In the genomic region with DNA sequence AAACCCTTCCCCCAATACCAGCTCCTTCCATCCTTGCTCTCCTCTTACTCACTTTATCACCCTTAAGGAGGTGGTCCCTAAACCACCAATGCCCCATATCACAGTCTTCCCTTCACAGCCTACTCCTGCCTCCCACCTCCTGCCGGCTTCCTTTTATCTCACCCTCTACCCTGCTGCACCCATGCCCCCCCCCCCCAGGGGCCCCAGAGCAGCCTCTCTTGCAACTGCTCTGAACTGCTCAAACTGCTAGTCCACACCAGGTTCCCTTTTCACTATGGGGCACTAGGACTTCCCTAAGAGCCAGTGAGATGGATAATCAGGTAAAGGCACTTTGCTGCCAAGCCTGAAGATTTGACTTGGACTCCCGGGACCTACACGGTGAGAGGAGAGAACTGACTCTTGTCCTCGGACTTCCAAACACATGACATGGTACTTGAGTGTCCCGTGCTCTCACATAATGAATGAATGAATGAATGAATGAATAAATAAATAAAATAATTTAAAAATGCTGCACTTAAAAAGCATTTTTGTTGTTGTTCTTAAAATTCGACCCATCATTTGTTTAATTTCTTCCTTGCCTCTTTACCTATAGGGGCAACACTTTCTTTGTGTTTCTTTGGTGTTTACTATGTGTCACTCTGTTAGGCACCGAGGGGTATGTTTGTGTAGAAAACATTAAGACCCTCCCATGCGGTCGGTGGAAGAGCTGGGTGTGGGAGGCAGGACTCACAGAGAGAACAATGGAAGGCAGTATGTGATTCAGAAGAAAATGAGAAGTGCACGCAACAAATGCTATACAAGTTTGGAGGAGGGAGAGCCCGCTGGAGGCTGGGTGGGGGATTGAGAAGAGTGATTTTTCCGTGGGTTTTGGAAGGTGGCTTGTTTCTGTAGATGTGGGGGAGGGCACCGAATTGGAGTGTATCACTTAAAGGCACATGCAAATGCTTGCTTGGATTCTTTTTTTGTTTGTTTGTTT, we compare ENCODE assay signal across 22 mouse cellular contexts. TPM values are rescaled to one million over a fixed set of nuclear protein-coding genes. Genes with fewer than 3 reads are reported as not detected.
A peak's percentile ranks its signal among the peaks of the same experiment; 100 is the strongest.
DNase-seq lines count a peak whose midpoint lies in the region; ATAC-seq lines count a peak whose summit lies in the region.
"Had no signal": no experiment of that assay in that cellular context is flagged by ENCODE, and none has a peak within 500 bp of the region (broad histone marks: within the 10 kb centered on the region; RNA-seq: fewer than 3 reads in every experiment).

No protein-coding gene starts in this region.

- WGBS in liver, embryonic 15.5 days (ENCODE audit: insufficient replicate concordance): 25% methylated on average over 13 of the region's 13 CpGs

- H3K4me1 ChIP-seq in liver, embryonic 15.5 days (replicated peaks): peaks cover 50% of the 10 kb centered on the region

- H3K4me3 ChIP-seq in liver, embryonic 15.5 days (replicated peaks): peak overlapping the region; percentile 3; the same call in 1 of the 2 replicates
- H3K4me3 ChIP-seq: forebrain, embryonic 12.5 days; limb, embryonic 12.5 days had no signal

- H3K27me3 ChIP-seq in liver, embryonic 15.5 days: no peaks in the 10 kb centered on the region

- H3K4me2 ChIP-seq in liver, embryonic 15.5 days: peak overlapping the region; percentile 82
- H3K4me2 ChIP-seq: forebrain, embryonic 12.5 days; hindbrain, embryonic 14.5 days; midbrain, embryonic 11.5 days had no signal

- no peaks in the 10 kb centered on the region for H3K36me3 ChIP-seq in liver, embryonic 15.5 days (replicated peaks)
- H3K36me3 ChIP-seq: forebrain, embryonic 12.5 days; limb, embryonic 12.5 days had no signal

- 0 out of 2 replicates have a peak overlapping the region, but pooled peaks have one; percentile 6 for H3K9ac ChIP-seq in liver, embryonic 15.5 days
- H3K9ac ChIP-seq: forebrain, embryonic 12.5 days; hindbrain, embryonic 14.5 days; limb, embryonic 12.5 days; lung, embryonic 14.5 days had no signal

- DNase-seq in heart, adult 11 months: peak; percentile 28
- DNase-seq in heart, adult 8-10 months (ENCODE audit: low spot score): no peak
- peak; percentile 33 for DNase-seq in thymus, postnatal 14 days
- DNase-seq in kidney, adult 18-20 months: no peak
- DNase-seq in right cerebral cortex, postnatal 4 days: no peak
- DNase-seq: adrenal gland, postnatal 10 days; cerebellum, adult 18-20 months; cerebellum, postnatal 25 days; gastrocnemius, postnatal 25 days; kidney, adult 9 months; kidney, postnatal 36 days; layer of hippocampus, adult 9-11 months; lung, embryonic 14.5 days; lung, postnatal 4 days; retina, postnatal 1 day had no signal

- H3K27ac ChIP-seq in liver, embryonic 15.5 days (replicated peaks): peak overlapping the region; percentile 84
- H3K27ac ChIP-seq: forebrain, embryonic 12.5 days; hindbrain, embryonic 14.5 days had no signal

- H3K9me3 ChIP-seq in liver, embryonic 15.5 days (replicated peaks): no peaks in the 10 kb centered on the region
- H3K9me3 ChIP-seq: forebrain, embryonic 12.5 days; limb, embryonic 12.5 days had no signal

- 0 out of 2 replicates have a peak, but pooled peaks have one; percentile 4 for ATAC-seq in granulocyte monocyte progenitor cell, adult 5-6 weeks (replicated peaks; ENCODE audit: poor library complexity, severe bottlenecking)
- ATAC-seq in liver, embryonic 15.5 days (ENCODE audit: insufficient read depth): peak; percentile 19
- no peak for ATAC-seq in activated CD4-positive, CD25-positive, alpha-beta regulatory T cell, adult 4 months

RNA-seq across cellular contexts. Expression of gene Tmem164, which starts 2.4 kb away (rescaled TPM):
- 10 to 100 TPM; 17.1 to 20.2 (median 19.3) TPM for total RNA-seq in heart, adult 8-10 months (2022)
- total RNA-seq in granulocyte monocyte progenitor cell, adult 5-6 weeks (2014; fragmentation: Nextera tagmentation): 38.0 and 44.1 TPM in 2 replicates
- 46.0 and 49.8 TPM in 2 replicates for total RNA-seq in granulocyte monocyte progenitor cell, adult 5-6 weeks (2017)
- 20.8 and 22.6 TPM in 2 replicates for polyA plus RNA-seq in liver, embryonic 15.5 days (2015; fragmentation: Nextera tagmentation; extraction: Ambion mirVana)
- 10 to 100 TPM; 11.7 to 23.1 TPM for polyA plus RNA-seq in activated CD4-positive, CD25-positive, alpha-beta regulatory T cell, adult 4 months (2017; shearing (Covaris generic))

Comparison
In these comparisons a context has a peak if more than half of its experiments do, and no peak if none do; other contexts are left out.
1. DNase-seq: peak in heart, adult 11 months (single experiment) and thymus, postnatal 14 days (single experiment); none in heart, adult 8-10 months (single experiment), kidney, adult 18-20 months (single experiment) and right cerebral cortex, postnatal 4 days (single experiment).